Mouse (Mus musculus): ENCODE results near the gene Pam. TPM values are rescaled to one million over a fixed set of nuclear protein-coding genes. Genes with fewer than 3 reads are reported as not detected.

Gene Pam
- polyA plus RNA-seq, 1 experiment from 2014 or later = 41.5 TPM

DNA sequence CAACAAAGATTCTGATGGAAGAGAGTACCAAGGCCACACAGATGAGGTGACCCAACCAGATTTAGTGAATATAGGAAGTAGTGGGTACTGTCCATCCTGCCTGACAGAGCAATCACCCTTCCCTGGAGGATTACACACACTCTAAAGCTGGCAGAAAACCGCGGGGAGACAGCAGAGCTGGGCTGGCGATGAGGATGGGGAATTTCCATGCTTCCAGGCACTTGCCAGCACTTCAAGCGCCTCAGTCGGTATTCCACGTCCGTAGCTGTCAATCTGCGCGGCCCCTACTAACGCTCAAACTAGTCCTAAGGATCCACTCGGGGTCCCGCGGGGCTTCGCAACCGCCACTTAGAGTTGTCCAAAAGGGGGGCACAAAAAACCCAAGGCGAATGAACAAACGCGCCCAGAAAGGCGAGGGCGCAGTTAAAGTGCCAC is 618 bp downstream of the Pam start:
- Histone ChIP-seq H3K27ac (ENCODE audit: low read depth) (peak overlapping the region; percentile 75), H3K36me3 (ENCODE audit: insufficient read depth) (no peaks in the 10 kb centered on the region), H3K4me3 (ENCODE audit: low read depth, low read length) (peak overlapping the region; percentile 71), H3K9ac (peak overlapping the region; percentile 73), H3K4me1 (ENCODE audit: insufficient read depth) (0 out of 2 replicates have a peak, but pooled peaks cover 6% of the 10 kb centered on the region), H3K4me2 (peak overlapping the region; percentile 82), H3K27me3 (ENCODE audit: insufficient read depth, low read length) (no peaks in the 10 kb centered on the region), H3K9me3 (ENCODE audit: low read depth, low read length) (no peaks in the 10 kb centered on the region)
- DNase-seq (peak; percentile 67), ATAC-seq (ENCODE audit: insufficient read depth) (peak; percentile 67)
- WGBS = under 1% methylated on average over 20 of the region's 20 CpGs
- no peak for TF ChIP-seq CTCF (IDR thresholded peaks at IDR 0.05; ENCODE audit: low read depth)

DNA sequence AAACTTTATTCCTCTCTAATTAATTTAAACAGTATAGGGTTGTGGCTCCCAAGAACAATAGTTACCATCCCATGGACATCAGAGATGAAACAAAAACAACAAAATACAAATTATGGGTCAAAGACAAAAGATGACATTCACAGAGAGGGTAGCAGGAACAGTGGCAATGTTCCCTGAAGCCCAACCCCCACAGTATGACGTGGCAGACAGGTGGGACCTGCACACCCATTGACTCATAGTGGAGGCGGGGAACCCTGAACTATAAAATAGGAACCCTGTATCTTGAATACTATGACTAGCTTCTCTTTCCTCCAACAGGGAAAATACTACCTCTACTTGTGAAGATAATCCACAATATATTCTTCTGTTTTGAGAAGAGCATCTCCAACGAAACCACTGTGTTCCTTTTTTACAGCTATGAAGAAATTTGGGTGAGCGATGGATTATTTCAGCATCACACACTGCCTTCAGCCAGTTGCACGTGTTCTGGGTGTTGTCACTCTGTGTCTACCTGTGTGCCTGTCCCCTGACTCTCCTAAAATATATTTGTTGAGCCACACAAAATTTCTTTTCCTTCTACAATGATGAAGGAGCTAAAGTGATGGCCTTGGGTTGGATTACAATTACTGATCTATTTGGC is 6.0 kb downstream of the Pam start:
- WGBS = 84% methylated on average over 5 of the region's 5 CpGs
- H3K4me2 ChIP-seq = no peak overlapping the region
- H3K27me3 ChIP-seq (ENCODE audit: insufficient read depth, low read length) = no peaks in the 10 kb centered on the region
- H3K4me1 ChIP-seq (ENCODE audit: insufficient read depth) = peaks cover 8% of the 10 kb centered on the region; the same call in 1 of the 2 replicates
- no peaks in the 10 kb centered on the region for H3K9me3 ChIP-seq (ENCODE audit: low read depth, low read length)
- no peak for ATAC-seq (ENCODE audit: insufficient read depth)
- no peak overlapping the region for H3K27ac ChIP-seq (ENCODE audit: low read depth)
- DNase-seq = no peak
- no peak for TF ChIP-seq CTCF (IDR thresholded peaks at IDR 0.05; ENCODE audit: low read depth)
- H3K4me3 ChIP-seq (ENCODE audit: low read depth, low read length) = no peak overlapping the region
- H3K9ac ChIP-seq = no peak overlapping the region
- H3K36me3 ChIP-seq (ENCODE audit: insufficient read depth) = no peaks in the 10 kb centered on the region

DNA sequence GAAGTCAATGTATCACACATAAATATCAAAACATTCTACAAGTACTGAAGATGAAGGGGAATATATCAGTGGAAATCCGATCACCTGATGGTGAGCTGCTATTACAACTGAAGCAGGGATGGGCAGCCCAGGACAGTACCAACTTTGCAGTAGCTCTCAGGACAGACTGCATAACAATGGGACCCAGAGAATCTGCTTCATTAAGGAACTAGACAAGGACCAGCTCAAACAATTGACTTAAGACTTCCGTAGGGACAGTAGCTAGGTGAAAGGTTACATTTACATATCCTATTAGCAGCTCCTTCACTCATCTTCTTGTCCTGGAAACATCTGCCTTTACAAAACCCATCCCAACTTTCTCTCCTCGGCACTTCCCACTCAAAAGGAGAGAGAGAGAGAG is 9.0 kb downstream of the Pam start:
- Histone ChIP-seq H3K4me2 (no peak overlapping the region), H3K36me3 (ENCODE audit: insufficient read depth) (no peaks in the 10 kb centered on the region), H3K9ac (no peak overlapping the region), H3K4me1 (ENCODE audit: insufficient read depth) (peaks cover 3% of the 10 kb centered on the region; the same call in 1 of the 2 replicates), H3K9me3 (ENCODE audit: low read depth, low read length) (no peaks in the 10 kb centered on the region), H3K4me3 (ENCODE audit: low read depth, low read length) (no peak overlapping the region), H3K27ac (ENCODE audit: low read depth) (no peak overlapping the region), H3K27me3 (ENCODE audit: insufficient read depth, low read length) (no peaks in the 10 kb centered on the region)
- TF ChIP-seq CTCF (IDR thresholded peaks at IDR 0.05; ENCODE audit: low read depth) = no peak
- WGBS = 49% methylated on average over 3 of the region's 3 CpGs
- no peak for ATAC-seq (ENCODE audit: insufficient read depth)
- no peak for DNase-seq

DNA sequence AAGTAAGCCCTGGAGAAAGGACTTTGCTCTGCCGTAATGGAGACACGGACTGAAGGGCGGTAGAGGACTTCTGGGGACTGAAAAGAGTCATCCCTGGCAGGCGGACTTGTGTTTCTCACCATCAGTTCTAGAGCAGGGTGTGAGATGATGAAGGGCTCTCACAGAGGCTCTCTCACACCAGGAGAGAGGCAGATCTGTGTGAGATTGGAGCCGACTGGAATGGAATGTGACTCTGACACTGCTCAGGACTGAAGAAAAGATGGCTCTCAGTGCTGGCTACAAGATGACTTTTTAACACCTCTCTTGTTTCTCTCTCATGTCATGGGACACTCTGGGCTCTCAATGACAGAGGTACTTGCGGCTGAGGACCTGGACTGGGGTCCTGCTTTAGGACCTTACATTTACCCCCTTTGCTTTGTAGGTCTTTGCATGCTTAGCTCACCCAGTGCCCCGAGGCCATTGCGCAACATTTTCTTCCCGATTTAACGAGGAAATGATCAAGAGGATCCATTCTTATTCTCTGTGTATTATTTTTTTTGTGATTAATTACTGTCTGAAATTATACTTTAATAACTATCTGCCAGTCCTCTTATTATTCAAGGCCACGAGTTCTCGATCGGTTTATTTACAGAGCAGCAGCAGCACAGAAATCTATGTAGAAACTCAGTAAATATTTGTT is 10.7 kb downstream of the Pam start:
- TF ChIP-seq CTCF (IDR thresholded peaks at IDR 0.05; ENCODE audit: low read depth) = no peak
- ATAC-seq (ENCODE audit: insufficient read depth) = peak; percentile 70
- H3K4me2 ChIP-seq = no peak overlapping the region; the same call in 1 of the 2 replicates
- no peak overlapping the region for H3K4me3 ChIP-seq (ENCODE audit: low read depth, low read length)
- H3K4me1 ChIP-seq (ENCODE audit: insufficient read depth) = peaks cover 3% of the 10 kb centered on the region; the same call in 1 of the 2 replicates
- no peaks in the 10 kb centered on the region for H3K36me3 ChIP-seq (ENCODE audit: insufficient read depth)
- WGBS = 46% methylated on average over 13 of the region's 13 CpGs
- peak; percentile 32 for DNase-seq
- peak overlapping the region; percentile 48; the same call in 1 of the 2 replicates for H3K27ac ChIP-seq (ENCODE audit: low read depth)
- H3K27me3 ChIP-seq (ENCODE audit: insufficient read depth, low read length) = no peaks in the 10 kb centered on the region
- no peak overlapping the region for H3K9ac ChIP-seq
- no peaks in the 10 kb centered on the region for H3K9me3 ChIP-seq (ENCODE audit: low read depth, low read length)

DNA sequence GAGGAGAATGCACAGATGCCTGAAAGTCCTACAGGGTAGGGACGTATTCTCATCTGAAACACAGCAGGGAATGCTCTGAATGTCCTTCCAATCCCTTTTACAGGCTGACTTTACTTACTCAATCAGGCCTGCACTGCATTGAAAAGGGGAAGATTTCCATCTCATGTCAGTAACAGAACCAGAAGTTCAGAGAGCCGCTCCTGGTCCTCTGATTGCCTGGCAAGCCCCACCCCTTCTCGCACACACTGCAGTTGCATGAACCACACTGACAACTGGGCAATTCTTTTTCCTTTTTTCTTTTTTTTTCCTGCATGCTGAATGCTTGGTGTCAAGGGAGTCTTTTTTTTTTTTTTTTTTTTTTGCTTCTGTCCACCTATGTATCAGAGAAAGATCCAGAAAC is 11.9 kb downstream of the Pam start:
- no peaks in the 10 kb centered on the region for H3K9me3 ChIP-seq (ENCODE audit: low read depth, low read length)
- peaks cover 3% of the 10 kb centered on the region; the same call in 1 of the 2 replicates for H3K4me1 ChIP-seq (ENCODE audit: insufficient read depth)
- no peak overlapping the region for H3K9ac ChIP-seq
- H3K36me3 ChIP-seq (ENCODE audit: insufficient read depth) = no peaks in the 10 kb centered on the region
- no peak overlapping the region for H3K4me3 ChIP-seq (ENCODE audit: low read depth, low read length)
- H3K27me3 ChIP-seq (ENCODE audit: insufficient read depth, low read length) = no peaks in the 10 kb centered on the region
- no peak overlapping the region for H3K27ac ChIP-seq (ENCODE audit: low read depth)
- ATAC-seq (ENCODE audit: insufficient read depth) = no peak
- H3K4me2 ChIP-seq = no peak overlapping the region
- TF ChIP-seq CTCF (IDR thresholded peaks at IDR 0.05; ENCODE audit: low read depth) = no peak
- no peak for DNase-seq
- 68% methylated on average over 3 of the region's 3 CpGs for WGBS

DNA sequence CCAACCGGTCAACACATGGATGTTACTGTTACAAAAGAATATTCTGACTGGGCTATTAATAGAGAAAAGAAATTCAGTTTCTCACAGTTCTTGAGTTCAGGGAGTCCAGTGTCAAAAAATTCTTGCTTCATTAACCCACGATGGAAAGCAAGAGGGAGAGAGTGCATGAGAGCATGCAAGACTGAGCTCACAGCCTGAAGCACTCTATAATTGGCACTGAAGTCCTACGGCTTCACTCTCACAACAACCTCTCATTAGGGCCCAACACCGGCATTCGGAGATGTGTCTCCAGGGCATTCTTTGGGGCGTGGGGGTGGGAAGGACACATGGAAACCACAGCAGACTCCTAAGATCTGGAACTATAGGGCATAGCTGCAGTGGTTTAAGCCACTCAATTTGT is 12.5 kb downstream of the Pam start:
- ATAC-seq (ENCODE audit: insufficient read depth) (no peak), DNase-seq (no peak)
- H3K9me3 ChIP-seq (ENCODE audit: low read depth, low read length) = no peaks in the 10 kb centered on the region
- no peak overlapping the region for H3K4me2 ChIP-seq
- no peak overlapping the region for H3K27ac ChIP-seq (ENCODE audit: low read depth)
- peaks cover 3% of the 10 kb centered on the region; the same call in 1 of the 2 replicates for H3K4me1 ChIP-seq (ENCODE audit: insufficient read depth)
- no peak overlapping the region for H3K4me3 ChIP-seq (ENCODE audit: low read depth, low read length)
- H3K36me3 ChIP-seq (ENCODE audit: insufficient read depth) = no peaks in the 10 kb centered on the region
- H3K9ac ChIP-seq = no peak overlapping the region
- no peak for TF ChIP-seq CTCF (IDR thresholded peaks at IDR 0.05; ENCODE audit: low read depth)
- no peaks in the 10 kb centered on the region for H3K27me3 ChIP-seq (ENCODE audit: insufficient read depth, low read length)
- 87% methylated on average over 6 of the region's 6 CpGs for WGBS

DNA sequence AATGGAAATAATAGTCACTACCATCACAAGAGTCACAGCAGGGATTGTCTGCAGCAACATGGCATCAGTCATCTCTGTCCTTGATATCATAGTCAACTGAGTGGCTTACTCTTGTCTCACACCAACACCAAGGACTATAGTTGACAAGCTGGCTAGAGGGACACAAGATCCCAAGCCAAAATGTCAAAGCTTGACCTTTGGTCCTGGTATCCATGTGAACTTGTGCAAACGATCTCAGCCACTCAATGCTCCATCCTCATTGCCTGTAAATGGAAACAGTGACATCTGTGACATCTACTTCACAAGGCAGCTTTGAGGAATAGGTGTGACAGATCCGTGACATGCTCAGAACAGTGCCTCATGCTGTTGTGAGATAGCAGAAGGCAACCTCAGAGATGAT is 15.0 kb downstream of the Pam start:
- WGBS = 46% methylated on average over 2 of the region's 2 CpGs
- Histone ChIP-seq H3K9me3 (ENCODE audit: low read depth, low read length) (no peaks in the 10 kb centered on the region), H3K27me3 (ENCODE audit: insufficient read depth, low read length) (no peaks in the 10 kb centered on the region), H3K9ac (no peak overlapping the region), H3K4me2 (no peak overlapping the region), H3K36me3 (ENCODE audit: insufficient read depth) (no peaks in the 10 kb centered on the region), H3K27ac (ENCODE audit: low read depth) (no peak overlapping the region), H3K4me1 (ENCODE audit: insufficient read depth) (peaks cover 3% of the 10 kb centered on the region; the same call in 1 of the 2 replicates), H3K4me3 (ENCODE audit: low read depth, low read length) (no peak overlapping the region)
- no peak for TF ChIP-seq CTCF (IDR thresholded peaks at IDR 0.05; ENCODE audit: low read depth)
- DNase-seq = no peak
- ATAC-seq (ENCODE audit: insufficient read depth) = peak; percentile 41; the same call in 1 of the 2 replicates
